ENCODE assay signal across 30 mouse cellular contexts in the genomic region with DNA sequence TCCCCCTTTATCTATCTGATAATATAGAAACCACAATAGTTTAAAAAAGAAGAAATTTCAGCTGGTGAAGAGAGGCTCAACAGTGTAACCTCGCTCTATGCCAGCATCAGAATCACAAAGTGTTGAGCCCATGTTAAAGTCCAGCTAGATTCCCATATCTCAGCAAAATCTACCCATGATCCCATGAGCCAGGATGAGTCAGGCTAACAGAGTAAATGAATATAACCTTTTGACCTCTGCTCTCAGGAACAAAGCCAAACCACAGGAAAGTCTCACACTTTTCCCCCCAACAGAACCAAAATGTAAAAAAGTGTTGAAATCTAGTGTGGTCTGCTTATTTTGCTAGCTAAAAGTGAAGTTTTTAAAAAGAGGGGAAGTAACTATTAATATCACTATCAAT.
DNase-seq lines count a peak whose midpoint lies in the region; ATAC-seq and TF ChIP-seq lines count a peak whose summit lies in the region.
"Had no signal": no experiment of that assay in that cellular context is flagged by ENCODE, and none has a peak within 500 bp of the region (broad histone marks: within the 10 kb centered on the region; RNA-seq: fewer than 3 reads in every experiment).

No protein-coding gene starts in this region.

- no peaks in the 10 kb centered on the region for H3K4me1 ChIP-seq in liver, postnatal 0 days (ENCODE audit: insufficient read depth)
- H3K4me1 ChIP-seq: heart, embryonic 10.5 days; heart, embryonic 15.5 days; liver, embryonic 13.5 days; midbrain, embryonic 12.5 days; neural tube, embryonic 12.5 days had no signal

- TF ChIP-seq CTCF in gastrocnemius, adult 2 months (IDR thresholded peaks at IDR 0.05) = no peak
- TF ChIP-seq CTCF in liver, postnatal 0 days (IDR thresholded peaks at IDR 0.05; ENCODE audit: low read depth) = no peak

- H3K36me3 ChIP-seq in liver, postnatal 0 days (replicated peaks; ENCODE audit: insufficient read depth, low read length) = no peaks in the 10 kb centered on the region
- H3K36me3 ChIP-seq: embryonic facial prominence, embryonic 12.5 days; heart, embryonic 10.5 days; heart, embryonic 15.5 days; liver, embryonic 13.5 days; midbrain, embryonic 12.5 days; neural tube, embryonic 12.5 days had no signal

- no peak overlapping the region for H3K4me3 ChIP-seq in gastrocnemius, adult 2 months
- H3K4me3 ChIP-seq in liver, postnatal 0 days (ENCODE audit: low read depth, low read length) = no peak overlapping the region
- H3K4me3 ChIP-seq: embryonic facial prominence, embryonic 12.5 days; heart, embryonic 10.5 days; heart, embryonic 15.5 days; liver, embryonic 13.5 days; midbrain, embryonic 12.5 days; myocyte; neural tube, embryonic 12.5 days had no signal

- no peak for TF ChIP-seq EP300 in liver, postnatal 0 days (IDR thresholded peaks at IDR 0.05; ENCODE audit: low read depth)

- peak overlapping the region; percentile 2; the same call in 1 of the 2 replicates for H3K27ac ChIP-seq in gastrocnemius, adult 2 months
- H3K27ac ChIP-seq in liver, postnatal 0 days (ENCODE audit: low read depth) = no peak overlapping the region
- H3K27ac ChIP-seq: embryonic facial prominence, embryonic 12.5 days; heart, embryonic 10.5 days; heart, embryonic 15.5 days; liver, embryonic 13.5 days; midbrain, embryonic 12.5 days; neural tube, embryonic 12.5 days had no signal

- no peaks in the 10 kb centered on the region for H3K27me3 ChIP-seq in liver, postnatal 0 days (ENCODE audit: insufficient read depth, low read length)
- H3K27me3 ChIP-seq: embryonic facial prominence, embryonic 12.5 days; heart, embryonic 15.5 days; liver, embryonic 13.5 days; midbrain, embryonic 12.5 days; neural tube, embryonic 12.5 days had no signal

- no peak for DNase-seq in gastrocnemius, adult 2 months
- no peak for DNase-seq in gastrocnemius, postnatal 4 days (ENCODE audit: low spot score in 2 of 2)
- no peak for DNase-seq in liver, postnatal 0 days
- no peak for DNase-seq in liver
- DNase-seq in cerebellum, postnatal 4 days (ENCODE audit: low spot score in 2 of 2) = no peak
- no peak for DNase-seq in adrenal gland, adult 18-20 months (ENCODE audit: low spot score in 2 of 2)
- DNase-seq: adrenal gland, adult 8-10 months; cerebellum, adult 8-10 months; cerebellum, postnatal 25 days; embryo, embryonic 11 days; gastrocnemius, postnatal 10 days; heart, adult 11 months; kidney, postnatal 14 days; layer of hippocampus, adult 9-11 months; liver, embryonic 13.5 days; lung, embryonic 14.5 days; lung, postnatal 14 days; right cerebral cortex, adult 18-20 months; right cerebral cortex, postnatal 4 days; thymus, adult 2 months; thymus, postnatal 36 days had no signal

- intact Hi-C loops in gastrocnemius, adult 2 months (cut with DNase I) = loop anchor here (5.0 kb wide), 1 partner anchor 111 kb away; a partner anchor contains a TSS

- ATAC-seq in liver, postnatal 0 days = peak; percentile 60; the same call in 1 of the 2 replicates
- ATAC-seq in megakaryocyte, adult 5-6 weeks (ENCODE audit: poor library complexity, severe bottlenecking) = peak; percentile 45; the same call in 1 of the 2 replicates
- ATAC-seq: forebrain, embryonic 16.5 days; hindbrain, embryonic 16.5 days had no signal

- H3K9ac ChIP-seq in liver, postnatal 0 days (replicated peaks) = no peak overlapping the region
- H3K9ac ChIP-seq: embryonic facial prominence, embryonic 12.5 days; heart, embryonic 15.5 days; liver, embryonic 13.5 days; lung, embryonic 14.5 days; midbrain, embryonic 12.5 days; neural tube, embryonic 12.5 days had no signal

- H3K9me3 ChIP-seq in liver, postnatal 0 days (ENCODE audit: low read length) = no peaks in the 10 kb centered on the region
- H3K9me3 ChIP-seq: embryonic facial prominence, embryonic 12.5 days; heart, embryonic 10.5 days; heart, embryonic 15.5 days; liver, embryonic 13.5 days; midbrain, embryonic 12.5 days; neural tube, embryonic 12.5 days had no signal

- WGBS in liver, postnatal 0 days (ENCODE audit: insufficient replicate concordance) = 63% methylated on average over 1 of the region's 1 CpGs

- H3K4me2 ChIP-seq in liver, postnatal 0 days (ENCODE audit: low read depth, low read length) = no peak overlapping the region
- H3K4me2 ChIP-seq: embryonic facial prominence, embryonic 12.5 days; heart, embryonic 15.5 days; liver, embryonic 13.5 days; lung, embryonic 14.5 days; midbrain, embryonic 12.5 days; neural tube, embryonic 12.5 days had no signal
